Mouse (Mus musculus) E14TG2a.4 (cell line): ENCODE measurements around the gene Tctn1.

ENCODE experiments used
- CTCF ChIP-seq: conservative IDR thresholded peaks from 2 replicates; pipeline ENCODE4 v1.5.1; 2014; ENCODE audit warnings: low read length
- NANOG ChIP-seq: IDR thresholded peaks from 2 replicates; pipeline ENCODE4 v1.6.1; 2014; ENCODE audit warnings: borderline replicate concordance, low read length, mixed read lengths
- POU5F1 ChIP-seq: IDR thresholded peaks from 2 replicates; pipeline ENCODE4 v1.6.1; 2014; ENCODE audit warnings: low read length, borderline replicate concordance

GRCm38 (mm10) chr5:122306536-122306935, 42.3 kb upstream of the Tctn1 start:
- TF ChIP-seq CTCF = no peak
- TF ChIP-seq POU5F1 = no peak
- TF ChIP-seq NANOG = no peak
